Mouse (Mus musculus) embryonic fibroblast, embryonic 13.5 days (primary cell): Measurements from ENCODE around the gene Slc5a5.

Experiments
- CTCF ChIP-seq: IDR thresholded peaks from 2 replicates; pipeline ENCODE4 v1.5.1; 2011; ENCODE audit warnings: mild to moderate bottlenecking, control low read depth, low read length, moderate library complexity, borderline replicate concordance; ENCODE audit not compliant: insufficient read depth
- POLR2A ChIP-seq: IDR thresholded peaks from 2 replicates; pipeline ENCODE4 v1.6.1; 2011; ENCODE audit warnings: low read depth, mild to moderate bottlenecking, control low read depth, low read length, moderate library complexity

- no peak for TF ChIP-seq CTCF
- no peak for TF ChIP-seq POLR2A
These were observed 36.3 kb upstream of the Slc5a5 start for GRCm38 (mm10) chr8:70928778-70929322.
